Mouse (Mus musculus) lung, adult 2 months (tissue): ENCODE data around the gene S100a2.
A peak's percentile ranks its signal among the peaks of the same experiment; 100 is the strongest.

Source experiments
- CTCF ChIP-seq: fragments of 200-500 bp; IDR thresholded peaks from 2 replicates; pipeline ENCODE4 v1.5.1; 2011; ENCODE audit warnings: mild to moderate bottlenecking, low read length, control low read depth; ENCODE audit not compliant: insufficient read depth
- POLR2A ChIP-seq: fragments of 200-500 bp; IDR thresholded peaks from 2 replicates; pipeline ENCODE4 v1.6.1; 2011; ENCODE audit warnings: low read depth, mild to moderate bottlenecking, control low read depth, low read length, borderline replicate concordance; ENCODE audit errors: extremely low read depth

DNA sequence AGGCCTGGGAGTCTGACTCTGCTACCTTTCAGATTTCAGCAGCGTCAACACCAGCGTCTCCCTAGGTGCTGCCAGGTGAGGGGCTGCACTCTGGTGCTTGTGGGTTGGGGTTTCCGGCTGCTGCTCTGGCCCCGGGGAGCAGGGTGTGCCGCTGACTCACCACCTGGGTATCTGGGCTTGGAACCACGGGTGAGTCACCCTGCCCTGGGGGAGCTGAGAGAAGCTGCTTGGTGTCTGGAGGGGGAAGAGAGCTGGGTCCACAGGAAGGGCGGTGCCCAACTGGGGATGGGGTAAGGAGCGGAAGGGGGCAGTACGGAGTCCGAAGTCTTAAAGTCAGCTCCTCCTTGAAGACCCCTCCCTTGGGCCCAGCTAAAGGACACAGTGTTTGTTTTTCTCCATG is 3.1 kb upstream of the S100a2 start:
- TF ChIP-seq CTCF = no peak
- 0 out of 2 replicates have a peak, but pooled peaks have one; percentile 5 for TF ChIP-seq POLR2A
